Mouse (Mus musculus): ENCODE results near the gene Ube2i.
"Not testable (repeated sequence)": the region's sequence is repeated elsewhere in the genome, so short reads cannot be mapped to it uniquely, and the experiment has no call there.

Gene Ube2i

DNA sequence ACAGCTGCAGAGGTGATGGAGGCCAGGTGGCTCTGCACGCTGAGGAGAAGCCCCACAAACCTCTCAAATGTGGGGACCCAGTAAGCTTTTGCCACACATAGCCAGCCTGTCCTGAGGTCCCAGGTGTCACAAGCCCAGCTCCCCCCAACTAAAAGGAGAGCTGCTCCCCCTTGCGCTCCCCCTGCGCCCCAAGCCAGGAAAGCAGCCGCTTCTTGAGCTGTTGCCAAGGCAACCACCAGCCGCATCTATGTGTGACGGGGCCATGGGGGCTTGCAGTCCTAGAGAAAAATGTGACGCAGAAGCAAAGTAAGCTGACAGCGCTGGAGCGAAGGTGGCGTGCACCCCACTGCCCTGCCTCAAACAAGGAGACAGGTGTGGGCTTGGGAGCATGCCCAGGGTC, 20.7 kb downstream of the Ube2i start:
- no peak for DNase-seq (ENCODE audit: low spot score in 2 of 2)

DNA sequence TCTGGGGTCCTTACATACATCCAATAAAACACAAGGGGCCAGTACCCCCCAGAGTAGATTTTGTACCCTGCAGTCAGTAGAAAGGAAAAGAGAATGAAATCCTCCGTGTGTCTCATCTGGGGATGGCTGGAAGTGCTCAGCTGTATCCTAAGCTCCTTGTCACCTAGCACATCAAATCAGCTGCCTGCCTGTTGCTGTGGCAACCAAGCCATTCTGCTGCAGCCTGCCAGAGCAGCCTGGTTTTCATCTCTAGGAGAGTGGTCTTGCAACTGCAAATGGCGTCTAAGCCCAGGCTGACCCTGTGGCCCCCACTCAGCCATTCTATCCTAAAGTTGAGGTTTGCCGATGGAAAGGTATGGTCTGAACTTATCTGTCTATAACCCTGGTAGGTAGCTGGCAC, 21.8 kb downstream of the Ube2i start:
- no peak for DNase-seq (ENCODE audit: low spot score in 2 of 2)

DNA sequence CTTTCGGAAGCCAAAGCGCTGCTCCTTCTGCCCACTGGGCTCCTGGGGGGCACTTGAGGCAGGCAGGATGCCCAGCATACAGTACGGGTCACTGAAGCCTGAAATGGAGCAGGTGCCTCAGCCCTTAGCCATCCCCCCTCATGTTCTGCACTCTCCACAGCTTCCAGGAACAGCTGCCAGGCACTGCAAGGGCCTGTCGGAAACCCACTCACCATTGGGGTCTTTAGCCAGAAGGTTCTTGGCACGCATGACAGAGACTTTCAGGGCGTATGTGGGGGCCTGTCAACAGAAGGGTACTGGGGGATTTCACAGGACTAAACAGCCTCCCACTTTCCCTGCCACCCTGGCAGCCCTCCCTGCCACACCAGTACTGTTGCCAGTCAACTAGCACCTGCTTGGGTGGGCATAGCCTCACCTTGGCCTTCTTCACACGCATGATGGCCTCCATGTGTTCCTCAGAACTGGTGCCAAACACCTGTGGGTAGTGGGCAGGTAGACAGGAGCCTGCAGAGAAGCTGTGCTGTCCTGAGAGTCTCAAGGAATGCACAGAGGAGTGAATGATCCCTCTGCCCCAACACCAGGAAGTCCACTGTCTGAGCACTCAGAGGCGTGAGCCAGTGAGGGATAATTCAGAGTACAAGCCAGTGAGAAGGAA, 24.1 kb downstream of the Ube2i start:
- no peak for DNase-seq (ENCODE audit: low spot score in 2 of 2)

DNA sequence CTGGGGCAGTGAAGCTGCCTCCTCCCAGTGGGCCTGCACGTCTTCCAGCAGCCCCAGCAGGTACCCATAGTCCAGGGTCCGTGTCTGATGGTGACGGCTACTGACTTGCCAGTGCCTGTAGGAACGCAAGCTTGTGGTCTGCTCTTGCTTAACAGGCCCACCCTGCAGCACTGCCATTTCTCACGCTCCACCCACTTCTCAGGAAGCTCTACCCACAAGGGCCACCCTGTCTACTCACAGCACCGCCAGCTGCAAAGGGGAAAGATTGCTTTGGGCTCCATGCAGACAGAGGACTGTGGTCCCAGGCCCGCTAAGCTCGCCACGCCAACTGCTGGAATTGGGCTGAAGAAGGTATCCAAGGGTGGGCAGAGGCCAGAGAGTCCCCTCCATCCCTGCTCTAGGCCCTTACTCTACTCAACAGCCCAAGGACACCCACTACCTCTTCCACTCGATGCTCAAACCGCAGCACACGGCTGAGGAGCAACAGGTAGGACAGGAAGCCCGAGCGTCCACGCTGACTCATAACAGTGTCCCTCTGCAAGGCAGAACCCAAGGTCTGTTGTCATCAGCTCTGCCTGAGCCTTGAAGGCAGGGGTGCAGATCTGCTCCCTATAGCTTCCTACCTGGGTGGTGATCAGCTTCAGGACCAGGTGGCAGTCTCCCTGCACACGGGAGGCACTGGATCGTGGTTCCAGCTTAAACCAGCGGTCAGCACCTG, 26.2 kb downstream of the Ube2i start:
- DNase-seq (ENCODE audit: low spot score in 2 of 2): no peak

DNA sequence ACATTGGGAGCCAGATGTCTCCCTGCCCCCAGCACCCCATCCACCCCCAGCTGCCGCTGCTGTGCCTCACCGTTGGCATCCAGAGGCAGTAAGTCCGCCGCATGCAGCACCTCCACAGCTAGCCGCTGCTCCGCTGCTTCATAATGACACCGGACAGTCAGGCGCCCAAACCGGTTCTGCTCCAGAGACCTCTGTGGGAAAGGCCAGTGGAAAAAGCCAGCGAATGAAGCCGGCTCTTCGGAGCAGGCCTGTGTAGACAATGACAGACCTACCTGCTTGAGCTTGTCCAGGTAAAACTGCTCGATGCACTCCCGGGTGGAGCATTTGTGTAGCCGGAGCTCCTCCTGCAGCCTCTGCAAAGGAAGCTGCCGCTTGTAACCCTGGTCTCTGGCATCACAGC, 30.2 kb downstream of the Ube2i start:
- peak; percentile 74 to 84 for DNase-seq (ENCODE audit: low spot score in 2 of 2)

DNA sequence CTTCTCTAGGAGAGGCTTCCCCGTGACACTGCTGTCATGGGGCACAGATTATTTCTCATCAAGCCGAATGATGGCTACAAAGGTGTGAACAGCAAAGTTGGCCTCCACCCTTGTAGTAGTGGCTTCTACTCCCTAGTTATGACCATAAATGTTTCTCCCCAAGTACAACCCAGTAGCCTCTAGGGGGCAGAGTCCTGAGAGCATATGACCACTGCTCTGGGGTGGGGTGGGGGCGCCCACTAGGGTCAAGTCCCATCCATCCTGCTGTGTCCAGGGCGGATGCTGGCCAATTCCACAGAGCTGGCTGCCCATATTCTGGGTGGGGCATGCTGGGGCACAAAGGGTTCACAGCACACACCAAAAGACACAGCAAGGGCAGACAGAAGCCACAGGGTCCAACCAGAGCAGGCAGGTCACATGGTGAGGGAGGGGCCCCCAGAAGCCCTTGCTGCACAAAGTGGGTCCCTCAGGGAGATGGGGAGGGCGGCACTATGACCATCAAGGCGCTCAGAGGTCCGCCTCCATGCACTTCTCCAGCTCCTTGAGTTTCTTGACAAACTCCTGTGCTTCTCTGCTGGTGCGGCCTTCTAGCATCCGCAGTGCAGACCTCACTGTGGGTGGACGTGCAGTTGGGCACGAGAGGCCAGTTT, 31.2 kb downstream of the Ube2i start:
- no peak for DNase-seq (ENCODE audit: low spot score in 2 of 2)

DNA sequence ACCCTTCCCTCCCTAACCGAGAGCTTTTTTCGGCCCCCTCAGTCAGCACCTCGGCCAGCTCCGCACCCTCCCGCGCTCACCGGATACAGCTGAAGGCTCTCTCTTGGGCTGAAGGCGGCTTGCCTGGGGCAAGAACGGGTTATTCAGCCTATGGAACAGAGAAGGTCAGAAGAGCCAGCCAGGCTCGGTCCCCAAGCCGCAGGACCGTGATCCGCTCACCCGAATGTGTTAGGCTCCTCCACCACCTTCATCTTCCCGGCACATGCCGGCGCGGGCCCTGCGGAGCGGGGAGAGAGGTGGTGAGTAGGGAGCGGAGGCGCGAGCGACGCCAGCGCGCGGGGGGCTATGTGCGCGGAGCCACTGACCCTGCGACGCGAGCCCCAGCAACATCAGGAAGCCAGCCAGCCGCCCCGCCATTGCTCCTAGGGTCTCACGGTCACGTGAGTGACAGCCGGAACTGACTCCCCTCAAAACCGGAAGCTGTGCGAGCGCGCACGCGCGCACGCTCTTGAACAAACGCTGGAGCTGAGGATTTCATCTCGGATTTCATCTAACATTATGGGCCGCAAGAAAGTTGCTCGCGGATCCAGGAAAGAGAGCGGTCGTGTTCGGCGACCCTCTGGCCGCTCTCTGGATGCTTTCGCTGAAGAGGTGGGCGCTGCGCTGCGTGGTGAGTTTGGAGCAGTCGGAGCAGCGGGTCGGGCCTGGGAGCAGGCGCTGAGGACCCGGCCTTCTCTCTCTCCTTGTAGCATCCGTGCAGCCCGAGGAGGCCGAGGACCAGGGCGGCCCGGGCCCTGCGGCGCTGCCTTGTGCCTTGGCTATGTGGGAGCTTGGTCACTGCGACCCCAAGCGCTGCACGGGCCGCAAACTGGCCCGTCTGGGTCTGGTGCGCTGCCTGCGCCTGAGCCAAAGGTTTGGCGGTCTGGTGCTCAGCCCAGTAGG, 34.5 kb downstream of the Ube2i start, which contains the start of the genes Gnptg and Tsr3:
Gene Gnptg, minus strand, starts transcription at position 430 of the 942 bp plus-strand sequence.
Gene Tsr3, plus strand, starts transcription at position 476 of the 942 bp plus-strand sequence.
- peak; percentile 77 to 83 for DNase-seq (ENCODE audit: low spot score in 2 of 2)

DNA sequence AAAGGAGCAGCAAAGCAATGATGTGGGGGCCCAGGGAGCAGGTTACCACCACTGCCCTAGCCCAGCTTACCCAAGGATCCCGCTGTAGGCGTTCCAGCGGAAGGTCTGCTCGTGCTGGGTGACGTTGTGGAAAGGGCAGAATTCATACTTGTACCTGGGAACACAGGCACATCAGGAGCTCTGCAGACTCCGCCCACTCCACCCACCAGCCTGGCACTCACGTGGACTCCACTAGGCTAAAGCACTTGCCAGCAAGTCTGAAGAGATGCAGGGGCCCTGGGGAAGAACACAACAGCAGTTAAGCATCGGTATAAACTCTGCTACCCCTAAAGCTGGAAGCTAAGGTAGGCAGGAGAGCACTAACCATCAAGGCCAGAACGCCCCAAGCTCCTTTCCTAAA, 38.8 kb downstream of the Ube2i start:
- no peak for DNase-seq (ENCODE audit: low spot score in 2 of 2)

DNA sequence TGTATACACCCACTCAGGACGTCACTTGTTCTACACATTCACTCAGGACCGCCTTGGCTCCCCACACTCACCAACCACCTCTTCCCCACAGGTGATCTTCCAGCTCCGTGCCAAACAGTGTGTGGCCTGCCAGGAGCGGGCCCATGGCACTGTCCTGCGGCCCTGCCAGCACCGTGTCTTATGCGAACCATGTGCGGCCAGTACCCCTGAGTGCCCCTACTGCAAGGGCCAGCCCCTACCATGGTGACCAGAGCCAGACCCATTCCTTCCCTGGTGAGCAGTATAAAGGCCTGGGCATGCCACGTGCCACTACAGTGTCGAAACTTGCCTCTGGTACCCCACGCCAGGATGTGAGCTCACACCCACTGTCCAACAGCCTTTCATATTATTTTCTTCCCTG, 42.8 kb downstream of the Ube2i start:
- not testable (repeated sequence) for DNase-seq (ENCODE audit: low spot score in 2 of 2)

DNA sequence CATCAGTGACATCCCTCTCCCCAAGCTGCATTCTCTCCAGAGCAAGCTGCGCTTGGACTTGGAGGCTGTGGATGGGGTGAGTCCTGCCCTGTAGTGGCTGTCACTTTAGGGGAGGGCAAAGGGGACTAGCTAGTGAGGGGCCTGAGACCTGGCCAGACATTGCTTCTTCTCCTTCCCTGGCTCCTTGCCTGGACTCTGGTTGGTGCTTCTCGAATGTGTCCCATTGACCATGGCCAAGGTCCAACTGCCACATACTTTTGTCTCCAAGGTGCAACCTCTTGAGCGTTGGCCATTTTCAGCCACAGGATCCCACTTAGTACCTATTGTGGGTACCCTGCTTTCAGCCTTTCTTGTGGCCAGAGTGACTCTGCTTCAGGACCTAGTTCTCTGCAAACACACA, 43.7 kb downstream of the Ube2i start:
- DNase-seq (ENCODE audit: low spot score in 2 of 2): no peak

DNA sequence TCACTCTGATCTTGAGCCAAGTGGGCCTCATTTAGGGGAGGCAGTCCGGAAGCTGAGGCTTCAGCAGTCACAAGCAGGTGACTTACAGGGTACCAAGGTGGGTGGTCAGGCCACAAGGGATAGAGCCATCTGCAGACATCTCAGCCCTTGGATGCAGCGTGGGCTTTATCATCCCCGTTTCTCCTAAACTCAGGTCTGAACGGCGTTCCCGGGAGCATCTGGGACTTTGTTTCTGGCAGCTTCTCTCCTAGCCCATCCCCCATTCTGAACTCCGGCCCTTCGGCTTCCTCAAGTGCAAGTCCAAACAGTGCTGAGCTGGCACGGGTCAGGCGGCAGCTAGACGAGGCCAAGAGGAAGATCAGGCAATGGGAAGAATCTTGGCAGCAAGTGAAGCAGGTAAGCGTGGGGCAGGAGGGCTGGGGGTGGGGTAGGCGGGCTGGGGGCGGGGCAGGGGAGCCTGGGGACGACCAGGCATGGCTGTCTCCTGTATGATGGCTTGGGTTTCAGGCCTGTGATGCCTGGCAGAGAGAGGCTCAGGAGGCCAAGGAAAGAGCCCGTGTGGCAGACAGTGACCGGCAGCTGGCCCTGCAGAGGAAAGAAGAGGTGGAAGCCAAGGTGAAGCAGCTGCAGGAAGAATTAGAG, 44.3 kb downstream of the Ube2i start:
- DNase-seq (ENCODE audit: low spot score in 2 of 2): not testable (repeated sequence)

DNA sequence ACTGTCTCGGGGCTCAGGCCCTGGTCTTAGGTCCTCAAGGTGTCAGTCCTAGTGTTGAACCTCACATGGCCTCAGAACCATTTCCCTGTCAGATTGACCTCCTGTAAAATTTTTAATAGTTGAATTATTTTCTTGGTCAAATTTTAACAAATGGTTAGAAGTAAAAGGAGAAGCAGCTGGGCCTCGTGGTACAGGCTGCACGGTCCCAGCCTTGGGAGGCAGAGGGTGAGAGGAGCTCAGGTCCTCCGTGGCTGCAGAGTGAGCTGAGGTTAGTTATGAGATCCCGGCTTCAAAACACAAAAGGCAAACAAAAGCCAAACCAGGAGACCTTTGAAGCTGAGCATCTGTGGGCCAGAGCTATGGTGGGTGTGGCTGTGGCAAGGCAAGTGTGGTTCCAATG, 46.4 kb downstream of the Ube2i start:
- no peak for DNase-seq (ENCODE audit: low spot score in 2 of 2)

DNA sequence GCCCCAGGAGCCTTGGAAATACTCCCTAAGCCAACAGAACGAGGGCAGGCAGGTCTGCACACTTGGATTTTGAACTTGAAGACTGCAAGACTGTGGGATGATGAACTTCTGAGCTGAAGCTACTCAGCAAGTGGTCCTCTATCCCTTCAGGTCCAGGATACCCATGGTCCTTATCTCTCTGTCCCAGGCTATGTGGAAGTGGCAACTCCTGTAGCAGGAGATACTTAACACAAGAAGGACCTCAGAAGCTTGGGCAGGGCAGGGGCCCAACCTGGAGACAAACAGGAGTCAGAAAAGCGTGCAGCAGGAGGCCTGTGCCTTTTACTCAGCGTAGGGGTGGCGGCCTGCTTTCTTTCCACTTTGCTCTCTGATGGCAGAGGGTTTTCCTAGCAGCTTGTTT, 48.8 kb downstream of the Ube2i start:
- no peak for DNase-seq (ENCODE audit: low spot score in 2 of 2)

DNA sequence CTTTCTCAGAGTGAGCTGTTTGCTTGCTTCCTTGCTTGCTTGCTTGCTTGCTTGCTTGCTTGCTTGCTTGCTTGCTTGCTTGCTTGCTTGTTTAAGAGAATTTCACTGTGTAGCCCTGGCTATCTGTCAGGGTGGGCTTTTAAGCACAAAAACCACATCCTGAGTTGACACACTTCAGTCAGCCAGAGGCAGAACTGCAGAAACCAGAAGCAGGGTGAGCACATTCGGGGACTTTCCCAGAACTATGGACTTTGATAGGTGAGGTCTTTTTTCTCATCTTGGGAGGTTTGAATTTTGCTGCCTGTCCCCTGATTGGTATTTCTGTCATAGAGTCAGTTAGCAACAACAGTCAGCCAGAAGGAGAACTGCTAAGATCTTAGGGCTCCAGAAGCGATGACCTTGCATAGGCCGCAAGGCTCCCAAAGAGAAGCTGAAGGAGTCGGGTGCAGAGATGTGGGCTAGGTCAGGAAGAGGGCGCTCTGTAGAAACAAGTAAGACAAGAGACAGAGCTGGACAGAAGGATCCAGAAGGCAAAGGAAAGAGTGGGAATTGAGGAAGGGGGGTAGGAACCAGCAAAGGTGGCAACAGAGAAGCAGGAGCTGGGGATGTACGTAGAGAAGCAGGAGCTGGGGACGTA, 49.7 kb downstream of the Ube2i start:
- no peak for DNase-seq (ENCODE audit: low spot score in 2 of 2)

DNA sequence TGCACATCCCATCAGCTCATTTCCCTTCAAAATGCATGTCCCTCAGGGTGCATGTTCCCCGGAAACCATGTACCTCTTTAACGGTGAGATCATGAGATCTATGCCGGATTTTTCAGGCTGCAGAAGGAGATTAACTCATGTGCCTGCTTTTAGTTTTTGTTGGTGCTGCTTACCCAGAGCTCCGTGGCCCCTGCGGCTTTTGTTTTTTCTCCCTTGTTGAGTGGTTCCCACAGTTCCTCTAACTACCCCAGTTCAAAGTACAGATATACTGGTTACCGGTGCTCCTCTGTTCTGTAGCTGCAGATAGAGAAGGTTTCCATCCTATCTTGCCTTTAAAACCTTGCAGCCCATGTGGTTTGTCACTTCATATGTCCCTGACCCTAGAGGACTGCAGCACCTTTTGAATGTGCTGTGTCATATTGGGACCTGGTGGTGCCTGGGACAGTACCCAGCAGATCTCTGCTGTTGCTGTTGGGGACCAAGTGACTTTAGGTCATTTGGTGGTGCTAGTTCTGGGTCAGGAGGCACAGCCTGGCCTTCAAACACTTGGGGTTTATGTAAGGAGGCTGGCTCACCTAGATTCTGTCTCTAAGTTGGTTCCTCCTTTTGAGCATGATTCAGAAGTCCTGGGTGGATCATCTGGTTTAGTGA, 51.3 kb downstream of the Ube2i start:
- DNase-seq (ENCODE audit: low spot score in 2 of 2): no peak

DNA sequence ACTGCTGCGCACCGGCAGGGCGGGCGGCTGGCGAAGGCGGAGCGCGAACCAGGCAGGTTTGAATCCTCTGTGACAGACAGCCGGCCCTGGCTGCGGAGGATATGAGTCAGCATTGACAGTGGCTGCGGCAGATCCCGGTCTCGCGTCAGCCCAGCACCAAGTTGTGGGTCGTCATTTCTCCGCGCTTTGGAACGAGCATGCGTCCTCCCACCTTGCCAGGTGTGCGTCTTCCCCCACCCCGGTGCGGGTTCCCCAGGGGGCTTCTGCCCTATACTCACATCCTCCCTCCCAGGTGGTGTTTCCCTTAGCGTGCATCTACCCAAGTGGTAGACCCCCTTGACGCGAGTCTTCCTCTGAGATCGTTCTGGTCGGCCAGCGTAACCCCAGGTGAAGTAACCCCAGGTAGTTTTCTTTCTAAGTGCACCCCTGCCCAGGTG, 51.9 kb downstream of the Ube2i start:
- not testable (repeated sequence) for DNase-seq (ENCODE audit: low spot score in 2 of 2)

DNA sequence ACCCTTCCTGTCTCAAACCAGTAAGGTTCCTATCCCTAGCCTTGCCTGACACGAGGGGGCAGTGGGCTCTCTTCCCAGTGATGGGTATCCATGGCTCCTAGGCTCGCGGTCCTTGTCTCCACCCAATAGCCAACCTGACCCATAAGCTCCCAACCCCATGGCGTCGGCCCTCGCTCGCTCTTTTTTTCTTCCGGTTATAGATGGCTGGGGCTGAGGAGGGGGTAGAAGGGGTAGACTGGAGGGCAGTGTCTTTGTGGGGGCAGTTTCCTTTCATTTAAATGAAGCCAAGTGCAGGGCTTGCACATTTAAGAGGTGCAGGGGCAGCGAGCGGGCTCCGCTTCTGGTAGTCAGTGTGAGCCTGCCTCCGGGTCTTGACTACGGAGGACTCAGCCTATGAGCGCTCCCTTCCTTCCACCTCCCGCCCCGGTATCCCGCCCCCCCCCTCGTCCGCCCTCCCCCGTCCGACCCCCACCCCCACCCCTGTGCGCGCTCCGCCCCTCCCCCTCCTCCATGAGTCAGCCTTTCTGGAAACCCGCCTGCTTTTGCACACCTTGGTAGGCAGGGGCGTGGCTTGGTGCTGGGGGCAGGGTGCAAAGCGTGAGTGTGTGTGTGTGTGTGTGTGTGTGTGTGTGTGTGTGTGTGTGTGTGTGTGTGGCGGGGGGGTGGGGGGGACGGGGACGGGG, 52.5 kb downstream of the Ube2i start:
- DNase-seq (ENCODE audit: low spot score in 2 of 2): peak; percentile 31 to 67

DNA sequence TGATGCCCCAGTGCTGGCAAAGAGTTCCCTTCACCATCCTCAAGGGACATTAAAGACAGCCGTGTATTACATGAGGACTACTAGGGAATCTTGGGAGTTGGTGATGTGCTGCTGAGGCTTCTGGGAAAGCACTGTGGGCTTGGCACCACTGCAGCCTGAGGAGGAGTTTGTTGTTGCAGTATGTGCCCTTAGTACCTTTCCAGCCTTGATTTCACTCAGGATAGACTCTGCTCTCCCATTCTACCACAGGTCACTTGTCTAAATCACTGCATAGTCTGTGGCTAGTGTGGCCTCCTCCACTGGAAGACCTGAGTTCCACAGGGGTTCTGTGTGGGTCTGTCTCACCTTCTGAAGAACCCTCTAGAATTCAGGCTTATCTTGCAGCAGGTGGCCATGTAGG, 53.7 kb downstream of the Ube2i start:
- DNase-seq (ENCODE audit: low spot score in 2 of 2): no peak

DNA sequence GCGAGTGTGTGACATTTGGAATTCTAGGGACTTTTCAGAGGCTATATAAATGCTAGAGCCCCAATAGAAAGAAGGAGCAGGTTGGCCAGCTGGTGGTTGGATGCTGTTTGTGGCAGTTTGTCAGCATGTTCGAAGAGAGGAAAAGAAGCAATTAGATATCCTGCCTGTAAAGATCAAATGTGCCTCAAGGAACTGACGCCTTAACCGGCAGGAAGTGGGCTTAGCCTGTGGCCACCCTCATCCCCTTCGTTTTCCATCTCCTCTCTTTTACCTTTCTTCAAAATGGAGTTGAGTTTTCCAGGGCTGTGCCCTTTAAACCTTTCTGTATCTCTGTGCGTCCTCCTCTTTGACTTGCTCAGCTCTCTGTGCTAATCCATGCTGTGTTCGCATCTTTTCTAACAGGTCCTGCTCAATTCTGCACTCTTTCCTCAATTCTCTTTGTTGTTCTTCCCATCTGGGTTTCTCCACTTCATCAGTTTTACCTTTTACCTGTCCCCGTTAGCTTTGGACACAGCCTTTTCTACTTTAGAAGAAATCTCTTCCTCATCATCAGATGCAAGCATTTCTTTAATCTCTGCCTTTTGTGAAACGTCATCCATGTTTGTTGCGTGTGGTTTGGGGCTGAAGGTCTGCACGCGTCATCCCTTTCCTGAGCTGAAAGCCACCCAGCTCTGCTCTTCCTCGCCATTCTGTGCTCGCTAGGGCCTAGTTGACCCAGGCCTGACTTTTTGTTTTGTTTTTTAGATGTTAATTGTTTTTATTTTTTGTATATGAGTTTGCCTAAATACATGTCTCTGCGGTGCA, 54.7 kb downstream of the Ube2i start:
- DNase-seq (ENCODE audit: low spot score in 2 of 2): no peak
